Mouse (Mus musculus) intestine, embryonic 15.5 days (tissue): ENCODE measurements around the gene Golt1b. TPM values are rescaled to one million over a fixed set of nuclear protein-coding genes. Genes with fewer than 3 reads are reported as not detected.

Source experiments
- ATAC-seq: fragments of 200-750 bp; cut with Nextera tagmentation; 2 replicates; pipeline ENCODE4 v1.8.0; 2017; ENCODE audit warnings: moderate TSS enrichment, moderate library complexity
- H3K27ac ChIP-seq: fragments of 300-500 bp; sonication (generic); 2 replicates; pipeline ENCODE4 v1.5.1; 2015; ENCODE audit warnings: mild to moderate bottlenecking, inconsistent platforms
- H3K27me3 ChIP-seq: fragments of 300-500 bp; sonication (generic); replicated peaks from 2 replicates; pipeline ENCODE4 v1.6.1; 2015; ENCODE audit warnings: inconsistent platforms
- H3K36me3 ChIP-seq: fragments of 300-500 bp; sonication (generic); 2 replicates; pipeline ENCODE4 v1.6.1; 2015; ENCODE audit warnings: inconsistent platforms
- H3K4me1 ChIP-seq: fragments of 300-500 bp; sonication (generic); replicated peaks from 2 replicates; pipeline ENCODE4 v1.6.1; 2015; ENCODE audit warnings: inconsistent platforms
- H3K4me2 ChIP-seq: fragments of 300-500 bp; sonication (generic); replicated peaks from 2 replicates; pipeline ENCODE4 v1.6.1; 2015; ENCODE audit warnings: mild to moderate bottlenecking, inconsistent platforms
- H3K4me3 ChIP-seq: fragments of 300-500 bp; sonication (generic); replicated peaks from 2 replicates; pipeline ENCODE4 v1.5.1; 2015; ENCODE audit warnings: inconsistent platforms
- H3K9ac ChIP-seq: fragments of 300-500 bp; sonication (generic); 2 replicates; pipeline ENCODE4 v1.6.1; 2015; ENCODE audit warnings: inconsistent platforms
- H3K9me3 ChIP-seq: fragments of 300-500 bp; sonication (generic); 2 replicates; pipeline ENCODE4 v1.6.1; 2016; ENCODE audit warnings: inconsistent platforms
- WGBS: fragments of 180-500 bp; shearing (Covaris S2); methylation state at CpG from one replicate; pipeline ENCODE4 v1.1.7; 2015; 5-methylcytosine and 5-hydroxymethylcytosine counted together
- polyA plus RNA-seq: library from polyadenylated mRNA; unstranded; fragments of >200 nt; fragmentation: Nextera tagmentation; extraction: Ambion mirVana; gene quantifications from 2 replicates; pipeline ENCODE4 v1.2.1, GENCODE M21; 2015

Gene Golt1b
- polyA plus RNA-seq, 1 experiment from 2014 or later: 81.8 TPM

- Histone ChIP-seq H3K9me3 (no peaks in the 10 kb centered on the region), H3K9ac (no peak overlapping the region), H3K27ac (no peak overlapping the region), H3K27me3 (no peaks in the 10 kb centered on the region), H3K4me1 (peaks cover 8% of the 10 kb centered on the region), H3K4me2 (no peak overlapping the region), H3K36me3 (no peaks in the 10 kb centered on the region), H3K4me3 (no peak overlapping the region)
- no peak for ATAC-seq
- WGBS: 78% methylated on average over 5 of the region's 5 CpGs
These were observed 5.3 kb downstream of the Golt1b start for GRCm38 (mm10) chr6:142392312-142392711.

GRCm38 (mm10) chr6:142394669-142395068 is 7.6 kb downstream of the Golt1b start:
- WGBS: 91% methylated on average over 5 of the region's 5 CpGs

GRCm38 (mm10) chr6:142395756-142396155 is 8.7 kb downstream of the Golt1b start:
- 93% methylated on average over 6 of the region's 6 CpGs for WGBS
- H3K9ac ChIP-seq: no peak overlapping the region
- no peak overlapping the region for H3K4me2 ChIP-seq
- ATAC-seq: no peak
- no peaks in the 10 kb centered on the region for H3K4me1 ChIP-seq
- H3K4me3 ChIP-seq: no peak overlapping the region
- no peak overlapping the region for H3K27ac ChIP-seq
- no peaks in the 10 kb centered on the region for H3K9me3 ChIP-seq
- no peaks in the 10 kb centered on the region for H3K27me3 ChIP-seq
- no peaks in the 10 kb centered on the region for H3K36me3 ChIP-seq

More at GRCm38 (mm10) chr6:142394669-142395068, 7.6 kb downstream of the Golt1b start:
- Histone ChIP-seq H3K9me3 (no peaks in the 10 kb centered on the region), H3K4me2 (no peak overlapping the region), H3K4me1 (no peaks in the 10 kb centered on the region), H3K27ac (no peak overlapping the region), H3K36me3 (no peaks in the 10 kb centered on the region), H3K4me3 (no peak overlapping the region), H3K9ac (no peak overlapping the region), H3K27me3 (no peaks in the 10 kb centered on the region)
- no peak for ATAC-seq

- no peak for ATAC-seq
- 0 out of 2 replicates have a peak, but pooled peaks cover 3% of the 10 kb centered on the region for H3K4me1 ChIP-seq
- no peaks in the 10 kb centered on the region for H3K9me3 ChIP-seq
- H3K4me2 ChIP-seq: no peak overlapping the region
- no peaks in the 10 kb centered on the region for H3K36me3 ChIP-seq
- H3K9ac ChIP-seq: no peak overlapping the region
- peaks cover 18% of the 10 kb centered on the region for H3K27me3 ChIP-seq
- no peak overlapping the region for H3K27ac ChIP-seq
- H3K4me3 ChIP-seq: no peak overlapping the region
- 27% methylated on average over 1 of the region's 1 CpGs for WGBS
These were observed 24.1 kb downstream of the Golt1b start for GRCm38 (mm10) chr6:142411140-142411539.

- Histone ChIP-seq H3K9me3 (no peaks in the 10 kb centered on the region), H3K9ac (no peak within 1 kb of the TSS), H3K4me3 (no peak within 1 kb of the TSS), H3K27ac (no peak within 1 kb of the TSS), H3K27me3 (peaks cover 20% of the 10 kb centered on the region), H3K36me3 (no peaks in the 10 kb centered on the region), H3K4me1 (0 out of 2 replicates have a peak, but pooled peaks cover 3% of the 10 kb centered on the region), H3K4me2 (no peak within 1 kb of the TSS)
- ATAC-seq: no peak
- WGBS: 68% methylated on average over 11 of the region's 11 CpGs
These were observed 26.0 kb downstream of the Golt1b start, which contains the start of gene Spx for GRCm38 (mm10) chr6:142412906-142413491. TSS of gene Spx (plus strand) at chr6:142413441.

GRCm38 (mm10) chr6:142413845-142414244 is 26.8 kb downstream of the Golt1b start:
- Histone ChIP-seq H3K27ac (no peak overlapping the region), H3K4me3 (no peak overlapping the region), H3K36me3 (no peaks in the 10 kb centered on the region), H3K4me1 (0 out of 2 replicates have a peak, but pooled peaks cover 3% of the 10 kb centered on the region), H3K9me3 (no peaks in the 10 kb centered on the region), H3K27me3 (peaks cover 20% of the 10 kb centered on the region), H3K4me2 (no peak overlapping the region), H3K9ac (no peak overlapping the region)
- no peak for ATAC-seq
- 17% methylated on average over 12 of the region's 12 CpGs for WGBS

- Histone ChIP-seq H3K4me3 (peak overlapping the region; percentile 26), H3K4me1 (0 out of 2 replicates have a peak, but pooled peaks cover 3% of the 10 kb centered on the region), H3K9me3 (no peaks in the 10 kb centered on the region), H3K36me3 (no peaks in the 10 kb centered on the region), H3K27me3 (peaks cover 20% of the 10 kb centered on the region), H3K27ac (no peak overlapping the region), H3K4me2 (peak overlapping the region; percentile 60), H3K9ac (no peak overlapping the region)
- ATAC-seq: no peak
- under 1% methylated on average over 23 of the region's 24 CpGs for WGBS
These were observed 27.6 kb downstream of the Golt1b start for GRCm38 (mm10) chr6:142414597-142414996.

- no peak overlapping the region for H3K4me2 ChIP-seq
- no peaks in the 10 kb centered on the region for H3K36me3 ChIP-seq
- H3K4me3 ChIP-seq: no peak overlapping the region
- ATAC-seq: no peak
- no peaks in the 10 kb centered on the region for H3K4me1 ChIP-seq
- H3K9me3 ChIP-seq: no peaks in the 10 kb centered on the region
- H3K9ac ChIP-seq: no peak overlapping the region
- no peaks in the 10 kb centered on the region for H3K27me3 ChIP-seq
- 73% methylated on average over 7 of the region's 7 CpGs for WGBS
- no peak overlapping the region for H3K27ac ChIP-seq
These were observed 38.0 kb downstream of the Golt1b start for GRCm38 (mm10) chr6:142424976-142425375.

GRCm38 (mm10) chr6:142429072-142429471 is 42.1 kb downstream of the Golt1b start:
- Histone ChIP-seq H3K27me3 (no peaks in the 10 kb centered on the region), H3K4me1 (no peaks in the 10 kb centered on the region)

GRCm38 (mm10) chr6:142451381-142451780 is 64.4 kb downstream of the Golt1b start:
- Histone ChIP-seq H3K27me3 (no peaks in the 10 kb centered on the region), H3K36me3 (no peaks in the 10 kb centered on the region), H3K9me3 (no peaks in the 10 kb centered on the region), H3K27ac (no peak overlapping the region), H3K4me3 (no peak overlapping the region), H3K4me2 (no peak overlapping the region), H3K9ac (no peak overlapping the region), H3K4me1 (no peaks in the 10 kb centered on the region)
- WGBS: 69% methylated on average over 12 of the region's 12 CpGs
- ATAC-seq: no peak

More at GRCm38 (mm10) chr6:142429072-142429471, 42.1 kb downstream of the Golt1b start:
- no peak overlapping the region for H3K4me2 ChIP-seq
- no peak overlapping the region for H3K4me3 ChIP-seq
- no peaks in the 10 kb centered on the region for H3K9me3 ChIP-seq
- no peak overlapping the region for H3K27ac ChIP-seq
- no peak for ATAC-seq
- H3K9ac ChIP-seq: no peak overlapping the region
- no peaks in the 10 kb centered on the region for H3K36me3 ChIP-seq

GRCm38 (mm10) chr6:142453311-142453710 is 66.3 kb downstream of the Golt1b start:
- H3K9me3 ChIP-seq: no peaks in the 10 kb centered on the region
- 75% methylated on average over 2 of the region's 2 CpGs for WGBS
- no peak overlapping the region for H3K4me2 ChIP-seq
- no peak overlapping the region for H3K4me3 ChIP-seq
- H3K27ac ChIP-seq: no peak overlapping the region
- H3K27me3 ChIP-seq: no peaks in the 10 kb centered on the region
- no peak overlapping the region for H3K9ac ChIP-seq
- no peak for ATAC-seq
- no peaks in the 10 kb centered on the region for H3K36me3 ChIP-seq
- no peaks in the 10 kb centered on the region for H3K4me1 ChIP-seq
